Mouse (Mus musculus) midbrain, embryonic 16.5 days (tissue): ENCODE measurements around the gene Cep89. TPM values are rescaled to one million over a fixed set of nuclear protein-coding genes. Genes with fewer than 3 reads are reported as not detected.

Experiments
- ATAC-seq: fragments of 200-750 bp; cut with Nextera tagmentation; 2 replicates; pipeline ENCODE4 v1.8.0; 2017; ENCODE audit warnings: moderate TSS enrichment
- H3K27ac ChIP-seq: fragments of 300-500 bp; sonication (generic); 2 replicates; pipeline ENCODE4 v1.5.1; 2014; ENCODE audit warnings: mild to moderate bottlenecking, low read length, mixed read lengths
- H3K27me3 ChIP-seq: fragments of 300-500 bp; sonication (generic); 2 replicates; pipeline ENCODE4 v1.6.1; 2014; ENCODE audit warnings: low read depth, low read length, mixed read lengths; ENCODE audit not compliant: control insufficient read depth, insufficient read depth
- H3K36me3 ChIP-seq: fragments of 300-500 bp; sonication (generic); 2 replicates; pipeline ENCODE4 v1.6.1; 2014; ENCODE audit warnings: mild to moderate bottlenecking, low read length, moderate library complexity, mixed read lengths; ENCODE audit not compliant: control insufficient read depth, insufficient read depth
- H3K4me1 ChIP-seq: fragments of 300-500 bp; sonication (generic); 2 replicates; pipeline ENCODE4 v1.6.1; 2014; ENCODE audit warnings: mild to moderate bottlenecking, low read length, mixed read lengths; ENCODE audit not compliant: control insufficient read depth, insufficient read depth
- H3K4me2 ChIP-seq: fragments of 300-500 bp; sonication (generic); 2 replicates; pipeline ENCODE4 v1.6.1; 2014; ENCODE audit warnings: mild to moderate bottlenecking, low read length, mixed read lengths
- H3K4me3 ChIP-seq: fragments of 300-500 bp; sonication (generic); 2 replicates; pipeline ENCODE4 v1.5.1; 2014; ENCODE audit warnings: low read depth, mild to moderate bottlenecking, low read length, moderate library complexity, mixed read lengths
- H3K9ac ChIP-seq: fragments of 300-500 bp; sonication (generic); 2 replicates; pipeline ENCODE4 v1.6.1; 2014; ENCODE audit warnings: low read depth, low read length, mixed read lengths
- H3K9me3 ChIP-seq: fragments of 300-500 bp; sonication (generic); replicated peaks from 2 replicates; pipeline ENCODE4 v1.6.1; 2014; ENCODE audit warnings: mild to moderate bottlenecking, low read length, mixed read lengths; ENCODE audit not compliant: control insufficient read depth, poor library complexity, severe bottlenecking
- WGBS: fragments of 180-500 bp; shearing (Covaris S2); extraction: QIAGEN DNeasy Blood & Tissue Kit; methylation state at CpG from one replicate; pipeline ENCODE4 v1.1.7; 2014; 5-methylcytosine and 5-hydroxymethylcytosine counted together
- polyA plus RNA-seq: library from polyadenylated mRNA; unstranded; fragments of >200 nt; fragmentation: Nextera tagmentation; extraction: Ambion mirVana; gene quantifications from 2 replicates; pipeline ENCODE4 v1.2.1, GENCODE M21; 2015

Gene Cep89
- 34.7 and 36.4 TPM in 2 replicates for polyA plus RNA-seq

DNA sequence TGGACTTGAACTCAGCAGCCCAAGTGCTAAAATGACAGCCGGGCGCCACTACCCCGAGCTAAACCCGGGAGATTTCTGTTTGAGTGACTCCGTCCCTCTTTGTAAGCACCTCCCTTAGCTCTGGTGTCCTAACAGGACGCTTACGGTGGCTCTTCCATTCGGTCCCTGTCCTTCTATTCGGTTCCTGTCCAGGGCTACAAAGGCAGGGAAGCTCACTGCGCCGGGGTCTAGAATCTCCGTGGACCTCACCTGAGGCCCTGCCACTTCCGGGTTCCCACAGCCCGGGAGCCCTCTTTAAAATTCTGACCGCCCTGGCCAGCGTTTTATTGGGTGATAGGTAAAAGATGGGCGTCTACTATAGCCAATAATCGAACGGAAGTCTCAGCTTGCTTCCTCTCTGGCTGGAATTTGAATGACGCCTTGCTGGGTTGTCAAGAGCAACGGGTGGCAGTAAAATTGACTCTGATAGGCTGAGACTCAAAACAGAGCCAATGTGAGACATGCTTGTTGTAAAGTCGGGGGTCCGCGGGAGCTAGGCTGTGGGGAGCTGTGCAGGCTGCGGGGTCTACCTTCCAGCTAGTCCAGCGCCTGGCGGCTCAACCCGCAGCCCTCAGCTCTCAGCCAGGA, at the start of gene Cep89, which contains the start of gene Faap24:
Gene Cep89 (plus strand): TSS at position 494 of the 627 bp plus-strand sequence.
Gene Faap24 (minus strand): TSS at position 295 of the 627 bp plus-strand sequence.
- Histone ChIP-seq H3K4me3 (peak within 1 kb of the TSS; percentile 63), H3K4me2 (peak within 1 kb of the TSS; percentile 83), H3K27me3 (no peaks in the 10 kb centered on the region), H3K9me3 (no peaks in the 10 kb centered on the region), H3K27ac (peak within 1 kb of the TSS; percentile 56; the same call in 1 of the 2 replicates), H3K9ac (peak within 1 kb of the TSS; percentile 69), H3K36me3 (peaks cover 8% of the 10 kb centered on the region), H3K4me1 (peaks cover 17% of the 10 kb centered on the region)
- under 1% methylated on average over 28 of the region's 28 CpGs for WGBS
- peak; percentile 99 for ATAC-seq

DNA sequence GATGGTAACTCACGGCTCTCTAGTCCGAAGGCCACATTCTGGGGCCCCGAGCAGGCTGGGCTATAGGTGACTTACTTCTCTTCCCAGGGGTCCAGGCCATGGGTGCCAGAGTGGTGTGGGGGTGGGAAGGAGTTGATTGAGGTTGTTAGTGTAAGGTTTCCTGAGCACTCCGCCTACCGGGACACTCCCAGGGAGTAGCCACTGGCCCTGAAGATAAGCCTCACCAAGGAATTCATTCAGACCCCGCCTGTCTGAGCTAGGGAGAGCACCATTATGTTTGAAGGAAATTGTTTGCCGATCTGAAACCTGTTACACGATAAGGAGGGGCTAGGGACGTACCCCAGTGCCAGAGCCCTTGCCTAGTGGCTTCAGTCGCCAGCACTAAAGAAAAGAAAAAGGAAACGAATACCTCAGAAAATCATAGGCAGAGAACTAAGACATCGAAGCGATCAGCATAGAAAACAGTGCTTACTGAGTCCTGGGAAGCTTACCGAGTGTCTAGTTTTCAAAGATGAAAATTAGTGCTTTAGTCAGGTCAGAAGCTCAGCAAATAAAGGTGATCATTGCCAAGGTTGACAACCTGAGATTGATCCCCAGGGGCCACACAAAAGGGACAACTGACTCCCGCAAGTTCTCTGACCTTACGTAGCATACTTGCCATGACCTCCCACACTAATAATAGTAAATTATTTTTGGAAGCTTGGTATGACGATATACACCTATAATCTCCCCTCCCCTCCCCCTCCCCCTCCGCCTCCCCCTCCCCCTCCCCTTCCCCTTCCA, 48.7 kb upstream of the Cep89 start:
- Histone ChIP-seq H3K9me3 (no peaks in the 10 kb centered on the region), H3K27me3 (no peaks in the 10 kb centered on the region), H3K4me3 (no peak overlapping the region), H3K9ac (no peak overlapping the region), H3K4me2 (no peak overlapping the region), H3K27ac (no peak overlapping the region), H3K36me3 (no peaks in the 10 kb centered on the region), H3K4me1 (no peaks in the 10 kb centered on the region)
- 77% methylated on average over 17 of the region's 18 CpGs for WGBS
- ATAC-seq: no peak

DNA sequence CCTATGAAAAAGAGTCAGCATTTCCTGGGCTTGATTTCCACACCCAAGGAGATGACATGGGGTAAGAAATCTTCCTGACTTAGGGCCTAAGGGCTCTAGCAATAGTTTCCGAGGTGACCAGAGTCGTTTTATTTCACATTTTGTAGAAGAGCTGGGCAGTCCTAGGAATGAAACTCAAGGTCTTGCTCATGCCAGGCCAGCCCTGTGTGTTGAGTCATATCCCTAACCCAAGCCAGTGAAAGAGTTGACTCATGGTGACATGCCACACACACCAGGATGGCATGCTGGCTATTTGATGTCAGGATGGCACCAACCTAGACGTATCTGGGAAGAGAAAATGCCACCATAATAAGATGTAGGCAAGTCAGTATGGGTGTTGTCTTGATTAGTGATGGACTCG, 47.8 kb upstream of the Cep89 start:
- no peak overlapping the region for H3K9ac ChIP-seq
- WGBS: 85% methylated on average over 4 of the region's 4 CpGs
- no peaks in the 10 kb centered on the region for H3K4me1 ChIP-seq
- no peak for ATAC-seq
- H3K27me3 ChIP-seq: no peaks in the 10 kb centered on the region
- H3K4me2 ChIP-seq: no peak overlapping the region
- no peak overlapping the region for H3K27ac ChIP-seq
- no peaks in the 10 kb centered on the region for H3K36me3 ChIP-seq
- H3K9me3 ChIP-seq: no peaks in the 10 kb centered on the region
- H3K4me3 ChIP-seq: no peak overlapping the region

DNA sequence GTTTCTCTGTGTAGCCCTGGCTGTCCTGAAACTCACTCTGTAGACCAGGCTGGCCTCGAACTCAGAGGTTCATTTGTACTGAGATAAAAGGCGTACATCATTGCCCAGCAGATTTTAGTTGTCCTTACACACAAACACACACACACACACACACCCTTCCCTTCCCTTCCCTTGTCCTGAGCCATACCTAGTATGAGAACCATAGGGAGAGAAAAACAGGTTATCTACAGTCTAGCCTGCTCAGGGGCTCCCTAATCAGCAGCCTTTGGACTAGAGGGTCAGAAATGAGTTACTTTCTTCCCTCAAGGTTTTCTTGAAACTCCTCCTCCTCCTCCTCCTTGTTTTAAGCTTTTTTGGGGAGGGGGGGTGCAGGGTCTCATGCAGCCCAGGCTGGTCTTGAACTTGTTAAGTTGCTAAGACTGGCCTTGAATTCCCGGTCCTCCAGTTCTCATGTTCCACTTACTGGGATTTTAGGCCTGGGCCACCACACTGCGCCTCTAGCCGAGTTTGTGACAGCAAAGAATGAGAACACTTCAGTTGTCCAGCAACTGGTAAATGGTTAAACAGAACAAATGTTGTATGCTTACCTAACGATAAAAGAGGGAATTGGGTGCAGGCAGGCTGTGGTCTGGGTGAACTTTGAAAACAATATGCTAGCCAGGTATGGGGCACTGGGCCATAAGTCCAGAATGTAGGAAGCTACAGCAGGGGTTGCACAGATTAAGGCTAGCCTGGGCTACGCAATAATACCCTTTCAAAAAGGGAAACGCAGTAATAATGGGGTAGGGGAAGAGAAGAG, 46.8 kb upstream of the Cep89 start:
- Histone ChIP-seq H3K27me3 (no peaks in the 10 kb centered on the region), H3K4me3 (no peak overlapping the region), H3K4me2 (no peak overlapping the region), H3K27ac (no peak overlapping the region), H3K36me3 (no peaks in the 10 kb centered on the region), H3K4me1 (no peaks in the 10 kb centered on the region), H3K9ac (no peak overlapping the region), H3K9me3 (no peaks in the 10 kb centered on the region)
- WGBS: 93% methylated on average over 8 of the region's 8 CpGs
- no peak for ATAC-seq

DNA sequence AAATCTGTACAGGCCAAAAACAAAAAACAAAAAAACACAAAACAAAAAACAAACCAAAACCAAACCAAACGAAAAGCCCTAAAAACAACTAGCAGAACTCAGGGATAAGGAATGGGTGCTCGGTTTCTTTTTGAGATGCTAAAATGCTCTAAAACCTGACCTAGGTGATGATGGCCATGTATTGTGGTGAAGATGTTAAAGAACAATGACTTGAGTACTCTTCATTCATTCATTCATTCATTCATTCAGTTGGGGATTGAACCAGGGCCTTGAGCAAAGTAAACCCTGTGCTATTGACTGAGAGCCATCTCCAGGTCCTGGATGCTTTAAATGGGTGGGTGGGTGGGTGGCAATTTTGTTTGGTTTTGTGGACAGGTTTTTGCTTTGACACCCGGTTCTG, 45.7 kb upstream of the Cep89 start:
- Histone ChIP-seq H3K4me1 (no peaks in the 10 kb centered on the region), H3K27me3 (no peaks in the 10 kb centered on the region), H3K4me3 (no peak overlapping the region), H3K27ac (no peak overlapping the region), H3K9ac (no peak overlapping the region), H3K9me3 (no peaks in the 10 kb centered on the region), H3K4me2 (no peak overlapping the region), H3K36me3 (no peaks in the 10 kb centered on the region)
- 92% methylated on average over 3 of the region's 3 CpGs for WGBS
- no peak for ATAC-seq

DNA sequence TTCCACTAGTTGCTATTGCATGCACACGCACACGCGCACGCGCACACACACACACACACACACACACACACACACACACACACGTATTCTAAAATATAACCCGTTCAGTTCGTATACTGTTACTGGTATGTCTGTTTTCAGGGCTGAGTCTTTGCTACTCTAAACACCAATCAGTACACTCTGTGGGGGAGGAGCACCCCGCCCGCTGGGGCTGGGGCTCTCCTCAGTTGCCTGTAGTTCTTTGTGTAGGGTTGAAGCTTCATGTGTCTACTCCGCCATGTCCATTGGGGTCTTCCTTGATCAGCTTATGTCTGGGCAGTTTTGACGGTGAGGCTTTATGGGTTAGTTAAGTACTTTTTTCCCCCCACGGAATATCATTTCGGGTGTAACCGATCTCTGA, 43.5 kb upstream of the Cep89 start:
- Histone ChIP-seq H3K4me1 (no peaks in the 10 kb centered on the region), H3K9ac (no peak overlapping the region), H3K27me3 (no peaks in the 10 kb centered on the region), H3K4me2 (no peak overlapping the region), H3K36me3 (no peaks in the 10 kb centered on the region), H3K4me3 (no peak overlapping the region), H3K9me3 (no peaks in the 10 kb centered on the region), H3K27ac (no peak overlapping the region)
- 91% methylated on average over 15 of the region's 15 CpGs for WGBS
- no peak for ATAC-seq

DNA sequence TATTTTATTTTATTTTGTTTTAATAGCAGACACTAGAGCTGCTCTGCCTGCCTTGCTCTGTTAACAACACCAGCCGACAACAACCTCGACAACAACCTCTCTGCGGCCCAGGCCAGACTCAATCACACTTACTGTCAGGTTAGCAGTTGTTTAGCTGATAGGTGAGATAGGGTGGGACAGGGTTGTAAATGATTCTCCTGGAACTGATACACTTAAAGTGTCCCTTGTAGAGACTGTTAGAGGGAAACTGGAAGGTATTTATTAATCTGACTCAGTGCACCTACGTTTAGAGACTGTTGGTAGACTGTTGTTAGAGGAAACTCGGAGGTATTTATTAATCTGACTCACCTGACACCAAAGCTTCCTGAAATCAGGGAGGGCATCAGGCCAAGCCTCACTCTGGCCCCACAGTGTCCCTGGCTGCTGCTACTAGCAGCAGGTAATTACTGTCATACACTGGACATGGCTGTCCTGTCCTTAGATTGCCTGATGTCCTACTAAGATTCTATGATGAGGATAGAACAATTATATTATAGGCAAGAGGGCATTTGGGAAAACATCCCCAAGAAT, 41.4 kb upstream of the Cep89 start:
- Histone ChIP-seq H3K9me3 (no peaks in the 10 kb centered on the region), H3K27ac (no peak overlapping the region), H3K9ac (no peak overlapping the region), H3K4me1 (no peaks in the 10 kb centered on the region), H3K36me3 (no peaks in the 10 kb centered on the region), H3K4me3 (no peak overlapping the region), H3K4me2 (no peak overlapping the region), H3K27me3 (no peaks in the 10 kb centered on the region)
- ATAC-seq: no peak
- WGBS: 85% methylated on average over 5 of the region's 5 CpGs

DNA sequence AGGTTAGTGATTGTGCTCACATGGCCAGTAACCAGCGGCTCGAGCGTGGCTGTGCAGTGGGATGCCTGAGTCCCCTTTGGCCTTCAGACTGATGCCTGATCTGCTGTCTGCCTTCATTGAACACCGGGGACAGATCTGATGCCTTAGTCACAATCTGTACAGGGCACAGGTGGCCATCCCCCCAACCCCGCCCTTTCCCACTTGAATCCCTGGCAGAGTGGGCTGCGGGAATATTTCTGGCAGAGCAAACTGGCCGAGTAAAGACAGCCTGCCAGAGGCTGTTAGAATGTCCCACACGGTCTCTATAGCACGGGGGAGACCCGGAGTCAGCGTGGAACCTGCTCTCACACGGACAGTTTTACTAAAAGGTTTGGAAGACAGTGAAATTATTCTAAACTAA, 39.2 kb upstream of the Cep89 start:
- H3K36me3 ChIP-seq: no peaks in the 10 kb centered on the region
- H3K9me3 ChIP-seq: no peaks in the 10 kb centered on the region
- no peak overlapping the region for H3K4me2 ChIP-seq
- no peak overlapping the region for H3K4me3 ChIP-seq
- no peak overlapping the region for H3K9ac ChIP-seq
- no peak overlapping the region for H3K27ac ChIP-seq
- no peak for ATAC-seq
- 84% methylated on average over 12 of the region's 12 CpGs for WGBS
- H3K27me3 ChIP-seq: no peaks in the 10 kb centered on the region
- H3K4me1 ChIP-seq: no peaks in the 10 kb centered on the region
